Mouse (Mus musculus): ENCODE measurements around the gene Th. TPM values are rescaled to one million over a fixed set of nuclear protein-coding genes. Genes with fewer than 3 reads are reported as not detected.

Th gene
- polyA plus RNA-seq, 1 experiment from 2014 or later = not detected

GRCm38 (mm10) chr7:142893296-142893695, 37.6 kb downstream of the Th start:
- H3K27ac ChIP-seq = no peak overlapping the region
- no peak overlapping the region for H3K4me3 ChIP-seq (ENCODE audit: inconsistent target)
- 84% methylated on average over 6 of the region's 6 CpGs for WGBS (ENCODE audit: missing documents)
- no peaks in the 10 kb centered on the region for H3K36me3 ChIP-seq (ENCODE audit: inconsistent target)
- H3K79me2 ChIP-seq (ENCODE audit: inconsistent target) = no peaks in the 10 kb centered on the region

- Histone ChIP-seq H3K36me3 (ENCODE audit: inconsistent target) (no peaks in the 10 kb centered on the region), H3K79me2 (ENCODE audit: inconsistent target) (no peaks in the 10 kb centered on the region), H3K27ac (no peak overlapping the region), H3K4me3 (ENCODE audit: inconsistent target) (no peak overlapping the region)
- 19% methylated on average over 3 of the region's 4 CpGs for whole genome bisulfite sequencing (ENCODE audit: missing documents)
Observed at GRCm38 (mm10) chr7:142869419-142870163, 61.3 kb downstream of the Th start.

GRCm38 (mm10) chr7:142850681-142851080, 80.2 kb downstream of the Th start:
- Histone ChIP-seq H3K79me2 (ENCODE audit: inconsistent target) (no peaks in the 10 kb centered on the region), H3K36me3 (ENCODE audit: inconsistent target) (no peaks in the 10 kb centered on the region), H3K4me3 (ENCODE audit: inconsistent target) (no peak overlapping the region), H3K27ac (no peak overlapping the region)
- 20% methylated on average over 6 of the region's 6 CpGs for WGBS (ENCODE audit: missing documents)

Other genes starting within 250 kb of the Th start
- not detected in 3 replicates for gene Ins2, start 187.7 kb downstream of the Th start, polyA plus RNA-seq (2018)
- gene Ascl2, start 38.1 kb upstream of the Th start, polyA plus RNA-seq (2018) = 0.18 to 1.9 TPM (median 0.23 TPM) in 3 replicates
- 12.2 to 22.1 TPM (median 14.6 TPM) in 3 replicates for gene Tspan32, start 73.9 kb upstream of the Th start, polyA plus RNA-seq (2018)
- gene Cd81, start 121.6 kb upstream of the Th start, polyA plus RNA-seq (2018) = 105 to 150 TPM (median 143 TPM) in 3 replicates
- 11.1 to 20.1 TPM (median 14.3 TPM) in 3 replicates for gene Tssc4, start 138.1 kb upstream of the Th start, polyA plus RNA-seq (2018)
- gene Trpm5, start 163.5 kb upstream of the Th start, polyA plus RNA-seq (2018) = not detected in 3 replicates
- gene Kcnq1, start 175.2 kb upstream of the Th start, polyA plus RNA-seq (2018) = 0.07 to 0.32 TPM in 2 of 3 replicates, not detected in the other

Measured in macrophage (primary cell).